Mouse (Mus musculus): Measurements from ENCODE around the gene Jun. TPM values are rescaled to one million over a fixed set of nuclear protein-coding genes. Genes with fewer than 3 reads are reported as not detected.

The Jun gene
- polyA plus RNA-seq (2015; fragmentation: Nextera tagmentation; extraction: Ambion mirVana): 77.6 and 79.5 TPM in 2 replicates

DNA sequence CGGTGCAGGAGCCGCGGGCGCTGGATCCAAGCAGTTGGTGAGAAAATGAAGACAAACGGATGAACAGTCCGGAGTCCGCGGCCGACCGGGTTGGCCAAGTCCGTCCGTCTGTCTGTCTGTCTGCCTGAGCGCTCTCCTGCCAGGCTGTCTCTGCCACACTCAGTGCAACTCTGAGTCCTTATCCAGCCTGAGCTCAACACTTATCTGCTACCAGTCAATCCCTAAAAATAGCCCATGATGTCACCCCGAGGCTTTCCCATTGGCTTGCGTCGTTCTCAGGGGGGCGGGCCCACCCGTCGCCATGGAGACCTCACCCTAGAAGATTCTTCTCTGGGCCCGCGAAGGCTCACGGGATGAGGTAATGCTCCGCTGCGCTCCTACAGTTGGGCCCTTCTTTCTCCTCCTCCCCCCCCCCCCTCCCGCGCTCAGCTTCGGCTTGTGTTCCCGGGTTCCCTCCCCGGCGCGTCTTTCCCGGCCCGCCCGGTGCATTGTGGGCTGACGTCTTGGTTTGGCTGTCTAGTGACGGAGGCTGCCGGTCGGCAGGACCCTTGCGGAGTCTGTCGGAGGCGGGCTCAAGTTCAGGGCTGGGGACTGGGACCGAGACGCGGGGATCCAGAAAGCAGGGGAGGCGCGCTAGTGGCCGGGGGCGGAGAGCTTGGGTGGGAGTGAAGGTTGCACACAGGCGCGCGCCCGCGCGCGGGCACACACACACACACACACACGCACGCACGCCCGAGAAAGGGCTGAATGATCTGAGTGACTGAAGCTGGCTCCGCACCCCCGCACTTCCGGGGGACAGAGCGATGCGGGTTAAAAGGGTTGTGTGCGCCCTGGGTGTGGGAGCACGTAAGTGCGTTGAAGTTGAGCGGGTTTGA lies at the start of gene Jun:
Gene Jun, minus strand, starts transcription at position 198 of the 875 bp plus-strand sequence.
- Histone ChIP-seq H3K4me2 (peak within 1 kb of the TSS; percentile 96), H3K27me3 (no peaks in the 10 kb centered on the region), H3K4me1 (replicated peaks) (peaks cover 37% of the 10 kb centered on the region), H3K9me3 (no peaks in the 10 kb centered on the region), H3K27ac (replicated peaks) (peak within 1 kb of the TSS; percentile 95), H3K36me3 (no peaks in the 10 kb centered on the region), H3K9ac (peak within 1 kb of the TSS; percentile 88), H3K4me3 (peak within 1 kb of the TSS; percentile 76)
- peak; percentile 94 for ATAC-seq (ENCODE audit: low read depth)
- WGBS: under 1% methylated on average over 68 of the region's 68 CpGs

DNA sequence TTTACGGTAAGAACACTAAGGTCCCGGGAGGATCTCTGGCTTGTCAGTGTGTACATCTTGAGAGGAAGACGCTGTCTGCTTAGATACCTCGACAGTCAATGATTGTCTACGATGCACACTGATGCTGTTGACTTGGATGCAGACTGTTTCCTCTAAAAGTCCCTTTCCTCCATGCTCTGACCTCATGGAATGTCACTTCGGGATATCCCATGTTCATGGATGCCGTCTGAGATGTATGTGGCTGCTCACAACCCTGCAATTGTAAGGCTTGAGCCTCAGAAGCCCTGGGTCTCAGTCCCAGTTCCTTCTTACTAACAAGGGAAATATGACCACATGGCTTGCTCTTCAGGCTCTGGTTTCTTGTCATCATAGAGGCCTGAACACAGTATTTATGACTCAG lies 49.7 kb upstream of the Jun start:
- Histone ChIP-seq H3K27me3 (peaks cover 6% of the 10 kb centered on the region; the same call in 1 of the 2 replicates), H3K9ac (no peak overlapping the region), H3K27ac (replicated peaks) (no peak overlapping the region), H3K4me3 (no peak overlapping the region), H3K36me3 (no peaks in the 10 kb centered on the region), H3K4me1 (replicated peaks) (peaks cover 18% of the 10 kb centered on the region), H3K4me2 (no peak overlapping the region), H3K9me3 (peaks cover 6% of the 10 kb centered on the region; the same call in 1 of the 2 replicates)
- no peak for ATAC-seq (ENCODE audit: low read depth)
- WGBS: 94% methylated on average over 7 of the region's 7 CpGs

DNA sequence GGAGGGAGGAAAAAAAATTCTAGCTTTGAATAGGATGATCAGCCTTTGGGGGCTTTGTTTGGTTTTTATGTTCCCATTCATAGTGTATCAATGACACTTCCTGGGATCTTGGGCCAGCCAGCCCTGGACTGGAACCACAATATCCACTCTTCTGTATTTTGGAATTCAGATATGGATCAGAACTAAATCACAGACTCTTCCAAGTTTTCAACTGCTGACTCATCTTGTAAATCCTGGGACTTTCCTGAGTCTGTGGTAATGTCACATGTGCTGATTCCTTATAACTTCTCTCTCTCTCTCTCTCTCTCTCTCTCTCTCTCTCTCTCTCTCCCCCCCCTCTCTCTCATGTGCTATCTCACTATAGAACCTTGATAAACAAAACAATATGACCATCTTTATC lies 48.7 kb upstream of the Jun start:
- no peak overlapping the region for H3K4me2 ChIP-seq
- peaks cover 6% of the 10 kb centered on the region; the same call in 1 of the 2 replicates for H3K9me3 ChIP-seq
- no peak for ATAC-seq (ENCODE audit: low read depth)
- no peaks in the 10 kb centered on the region for H3K36me3 ChIP-seq
- H3K9ac ChIP-seq: no peak overlapping the region
- H3K27ac ChIP-seq (replicated peaks): no peak overlapping the region
- no peak overlapping the region for H3K4me3 ChIP-seq
- peaks cover 10% of the 10 kb centered on the region for H3K4me1 ChIP-seq (replicated peaks)
- H3K27me3 ChIP-seq: peaks cover 6% of the 10 kb centered on the region; the same call in 1 of the 2 replicates

GRCm38 (mm10) chr4:95099373-95099772 lies 47.4 kb upstream of the Jun start:
- Histone ChIP-seq H3K4me1 (replicated peaks) (peaks cover 4% of the 10 kb centered on the region; the same call in 1 of the 2 replicates), H3K27ac (replicated peaks) (no peak overlapping the region), H3K4me2 (no peak overlapping the region), H3K36me3 (no peaks in the 10 kb centered on the region), H3K9ac (no peak overlapping the region), H3K9me3 (peaks cover 6% of the 10 kb centered on the region; the same call in 1 of the 2 replicates), H3K4me3 (no peak overlapping the region), H3K27me3 (no peaks in the 10 kb centered on the region)
- WGBS: 93% methylated on average over 7 of the region's 7 CpGs
- ATAC-seq (ENCODE audit: low read depth): no peak

DNA sequence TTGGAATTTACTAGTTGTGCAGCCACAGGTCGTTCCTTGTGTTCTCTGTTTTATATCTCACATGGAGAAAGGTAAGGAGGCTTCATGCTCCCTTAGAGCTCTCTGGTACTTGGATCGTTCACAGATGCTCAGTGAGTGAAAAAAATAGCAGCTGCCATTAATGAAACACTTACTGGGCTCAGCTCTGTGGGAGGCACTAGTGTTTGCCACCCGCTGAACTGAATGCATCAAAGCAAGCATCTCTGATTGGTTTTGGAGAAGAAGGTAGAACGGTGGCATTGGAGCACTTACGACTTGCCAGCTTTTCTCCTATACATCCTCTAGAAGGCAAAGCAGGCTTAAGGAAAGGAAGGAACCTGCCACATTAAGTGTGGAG lies 46.7 kb upstream of the Jun start:
- H3K4me3 ChIP-seq: no peak overlapping the region
- H3K4me1 ChIP-seq (replicated peaks): peaks cover 7% of the 10 kb centered on the region; the same call in 1 of the 2 replicates
- no peak overlapping the region for H3K27ac ChIP-seq (replicated peaks)
- 51% methylated on average over 5 of the region's 5 CpGs for WGBS
- peaks cover 6% of the 10 kb centered on the region; the same call in 1 of the 2 replicates for H3K9me3 ChIP-seq
- H3K36me3 ChIP-seq: no peaks in the 10 kb centered on the region
- H3K27me3 ChIP-seq: no peaks in the 10 kb centered on the region
- no peak for ATAC-seq (ENCODE audit: low read depth)
- H3K4me2 ChIP-seq: no peak overlapping the region
- H3K9ac ChIP-seq: no peak overlapping the region

DNA sequence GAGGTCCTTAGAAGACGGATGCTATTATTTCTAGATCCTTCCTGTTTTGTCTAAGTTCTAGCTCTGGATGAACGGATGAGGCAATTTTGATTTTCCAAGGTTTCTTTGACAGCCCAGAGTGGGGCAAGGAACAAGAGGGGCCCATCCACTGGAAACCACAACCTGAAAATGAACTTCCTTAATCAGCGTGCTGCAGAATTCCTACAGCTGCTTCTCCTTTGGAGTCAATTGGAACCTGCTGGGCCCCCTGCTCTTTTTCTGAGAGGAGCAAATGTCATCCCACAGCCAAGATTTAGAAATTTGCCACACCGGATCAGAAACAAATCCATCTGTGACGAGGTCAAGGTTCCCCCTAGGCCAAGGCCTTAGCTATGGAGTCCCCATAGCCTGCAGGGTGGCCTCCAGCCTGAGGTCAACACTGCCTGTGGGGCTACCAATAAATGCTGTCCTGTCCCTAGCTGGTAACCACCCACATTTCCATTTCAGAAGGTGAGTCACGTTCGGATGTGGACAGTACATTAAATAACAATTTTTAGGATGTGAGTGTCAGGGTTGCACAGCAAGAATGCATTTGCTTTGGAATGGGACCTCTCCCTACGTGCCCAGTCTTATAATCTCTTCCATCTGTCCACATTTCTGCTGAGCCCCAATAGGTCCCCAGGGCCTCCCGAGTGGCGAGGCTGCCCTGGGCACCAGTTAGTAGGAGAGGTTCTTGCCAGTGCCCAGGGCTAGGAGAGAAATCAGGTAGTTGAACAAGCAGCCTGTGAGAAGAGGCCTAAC lies 46.1 kb upstream of the Jun start:
- Histone ChIP-seq H3K4me2 (no peak overlapping the region), H3K36me3 (no peaks in the 10 kb centered on the region), H3K27ac (replicated peaks) (no peak overlapping the region), H3K27me3 (no peaks in the 10 kb centered on the region), H3K4me1 (replicated peaks) (peaks cover 8% of the 10 kb centered on the region; the same call in 1 of the 2 replicates), H3K9me3 (peaks cover 6% of the 10 kb centered on the region; the same call in 1 of the 2 replicates), H3K9ac (no peak overlapping the region), H3K4me3 (no peak overlapping the region)
- WGBS: 66% methylated on average over 10 of the region's 10 CpGs
- no peak for ATAC-seq (ENCODE audit: low read depth)

- Histone ChIP-seq H3K4me2 (no peak overlapping the region), H3K9me3 (peaks cover 3% of the 10 kb centered on the region; the same call in 1 of the 2 replicates), H3K9ac (no peak overlapping the region), H3K27me3 (no peaks in the 10 kb centered on the region), H3K36me3 (no peaks in the 10 kb centered on the region), H3K4me1 (replicated peaks) (peaks cover 8% of the 10 kb centered on the region; the same call in 1 of the 2 replicates), H3K27ac (replicated peaks) (no peak overlapping the region), H3K4me3 (no peak overlapping the region)
- 84% methylated on average over 2 of the region's 2 CpGs for WGBS
- ATAC-seq (ENCODE audit: low read depth): no peak
These were observed 44.7 kb upstream of the Jun start for GRCm38 (mm10) chr4:95096731-95097130.

DNA sequence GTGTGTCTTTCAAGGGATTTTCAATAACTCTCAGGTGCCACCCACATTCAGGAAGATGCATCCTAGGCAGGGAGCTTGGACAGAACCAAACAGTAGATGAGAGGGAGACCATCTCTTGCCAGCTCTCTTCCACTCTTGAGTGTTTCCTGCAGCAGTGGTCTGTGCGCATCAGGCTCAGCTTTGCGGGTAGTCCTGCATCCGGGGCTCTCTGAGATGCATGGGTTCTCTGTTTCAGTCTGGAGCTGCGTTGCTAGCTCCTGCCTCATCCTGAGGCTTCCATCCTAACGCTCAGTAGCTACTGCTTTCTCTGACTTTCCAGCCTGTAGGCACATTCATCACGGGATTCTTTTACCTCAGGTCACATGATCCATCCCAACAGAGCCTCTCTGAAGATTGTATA lies 43.9 kb upstream of the Jun start:
- 92% methylated on average over 6 of the region's 6 CpGs for WGBS
- no peak overlapping the region for H3K4me3 ChIP-seq
- no peaks in the 10 kb centered on the region for H3K27me3 ChIP-seq
- peaks cover 8% of the 10 kb centered on the region; the same call in 1 of the 2 replicates for H3K4me1 ChIP-seq (replicated peaks)
- no peak overlapping the region for H3K4me2 ChIP-seq
- H3K9me3 ChIP-seq: no peaks in the 10 kb centered on the region
- no peaks in the 10 kb centered on the region for H3K36me3 ChIP-seq
- ATAC-seq (ENCODE audit: low read depth): no peak
- no peak overlapping the region for H3K9ac ChIP-seq
- H3K27ac ChIP-seq (replicated peaks): no peak overlapping the region

DNA sequence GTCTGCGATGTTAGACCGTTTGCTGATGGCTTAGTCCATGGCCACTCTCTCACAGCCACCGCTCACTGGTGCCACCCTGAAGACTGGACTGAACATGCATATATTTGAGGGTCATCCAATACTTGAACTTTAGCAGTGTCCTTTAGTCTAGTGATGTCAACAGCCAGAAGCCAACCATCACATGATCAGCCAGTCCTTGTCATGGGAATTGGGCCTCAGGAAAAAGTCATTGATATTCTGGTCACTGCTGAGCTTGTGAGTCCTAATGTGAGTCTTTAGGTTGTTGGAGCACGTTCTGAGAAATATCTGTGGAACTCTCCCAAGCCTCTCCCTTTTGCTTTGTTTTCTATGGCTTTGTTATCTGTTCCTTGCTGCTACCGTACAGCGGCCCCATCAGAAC lies 43.3 kb upstream of the Jun start:
- Histone ChIP-seq H3K9me3 (no peaks in the 10 kb centered on the region), H3K9ac (no peak overlapping the region), H3K27ac (replicated peaks) (no peak overlapping the region), H3K36me3 (no peaks in the 10 kb centered on the region), H3K4me1 (replicated peaks) (peaks cover 8% of the 10 kb centered on the region; the same call in 1 of the 2 replicates), H3K27me3 (no peaks in the 10 kb centered on the region), H3K4me2 (no peak overlapping the region), H3K4me3 (no peak overlapping the region)
- 88% methylated on average over 6 of the region's 6 CpGs for WGBS
- no peak; the same call in 1 of the 2 replicates for ATAC-seq (ENCODE audit: low read depth)

DNA sequence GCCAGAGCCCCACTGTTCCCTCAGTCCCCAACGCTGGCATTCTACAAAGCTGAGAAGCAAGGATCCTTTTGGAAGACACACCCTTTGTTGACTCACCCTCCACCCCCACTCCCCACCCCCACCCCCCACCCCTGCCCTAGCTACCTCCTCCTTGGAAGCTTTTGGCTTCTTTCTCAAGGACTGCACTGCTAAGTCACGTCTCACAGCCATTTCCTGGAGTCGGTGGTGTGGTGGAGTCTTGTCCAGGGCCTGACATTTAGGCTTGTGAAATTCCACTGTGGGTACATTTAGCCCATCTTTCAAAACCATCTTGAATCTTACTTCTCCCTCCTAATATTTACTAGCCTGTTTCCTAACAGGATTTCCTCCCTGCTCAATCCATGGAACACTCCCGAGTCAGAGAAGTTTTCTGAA lies 42.7 kb upstream of the Jun start:
- H3K27me3 ChIP-seq: no peaks in the 10 kb centered on the region
- H3K9ac ChIP-seq: no peak overlapping the region
- WGBS: 51% methylated on average over 4 of the region's 4 CpGs
- H3K4me2 ChIP-seq: no peak overlapping the region
- H3K4me1 ChIP-seq (replicated peaks): peaks cover 8% of the 10 kb centered on the region; the same call in 1 of the 2 replicates
- no peak overlapping the region for H3K4me3 ChIP-seq
- no peaks in the 10 kb centered on the region for H3K36me3 ChIP-seq
- no peak overlapping the region for H3K27ac ChIP-seq (replicated peaks)
- ATAC-seq (ENCODE audit: low read depth): no peak
- H3K9me3 ChIP-seq: no peaks in the 10 kb centered on the region

DNA sequence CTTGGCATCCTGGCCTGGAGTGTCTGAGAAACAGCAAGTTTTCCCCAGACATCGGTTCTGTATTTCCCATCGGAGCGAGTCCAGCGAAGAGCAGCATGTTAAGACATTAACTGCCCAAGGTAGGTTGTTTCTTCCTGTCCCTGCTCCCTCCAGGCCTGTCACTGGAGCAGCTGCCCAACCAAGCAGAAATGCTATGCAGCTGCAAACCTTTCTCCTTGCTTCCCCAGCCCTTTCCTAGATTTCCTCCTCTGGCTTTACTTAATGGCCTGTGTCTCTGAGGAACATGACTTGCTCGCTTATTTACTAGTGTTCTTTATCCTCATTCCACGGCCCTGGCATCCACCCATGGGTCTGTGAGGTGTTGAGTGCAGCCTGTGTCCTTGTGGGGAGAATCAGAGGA lies 41.6 kb upstream of the Jun start:
- 87% methylated on average over 6 of the region's 6 CpGs for WGBS
- Histone ChIP-seq H3K27ac (replicated peaks) (no peak overlapping the region), H3K27me3 (no peaks in the 10 kb centered on the region), H3K4me3 (no peak overlapping the region), H3K9me3 (no peaks in the 10 kb centered on the region), H3K4me1 (replicated peaks) (peaks cover 6% of the 10 kb centered on the region; the same call in 1 of the 2 replicates), H3K36me3 (no peaks in the 10 kb centered on the region), H3K9ac (no peak overlapping the region), H3K4me2 (no peak overlapping the region)
- ATAC-seq (ENCODE audit: low read depth): no peak

GRCm38 (mm10) chr4:95092516-95092915 lies 40.5 kb upstream of the Jun start:
- no peaks in the 10 kb centered on the region for H3K27me3 ChIP-seq
- no peak overlapping the region for H3K4me2 ChIP-seq
- no peak overlapping the region for H3K4me3 ChIP-seq
- ATAC-seq (ENCODE audit: low read depth): no peak
- no peaks in the 10 kb centered on the region for H3K36me3 ChIP-seq
- H3K4me1 ChIP-seq (replicated peaks): 0 out of 2 replicates have a peak, but pooled peaks cover 4% of the 10 kb centered on the region
- H3K9ac ChIP-seq: no peak overlapping the region
- H3K27ac ChIP-seq (replicated peaks): no peak overlapping the region
- 86% methylated on average over 4 of the region's 4 CpGs for WGBS
- no peaks in the 10 kb centered on the region for H3K9me3 ChIP-seq
